Mouse (Mus musculus) MN1 (cell line): ENCODE data around the gene Olfr350.

ENCODE experiments used
- DNase-seq: peaks from one replicate; pipeline ENCODE4 v3.0.0-alpha.2; 2016; ENCODE audit warnings: low spot score

Gene Olfr350

DNA sequence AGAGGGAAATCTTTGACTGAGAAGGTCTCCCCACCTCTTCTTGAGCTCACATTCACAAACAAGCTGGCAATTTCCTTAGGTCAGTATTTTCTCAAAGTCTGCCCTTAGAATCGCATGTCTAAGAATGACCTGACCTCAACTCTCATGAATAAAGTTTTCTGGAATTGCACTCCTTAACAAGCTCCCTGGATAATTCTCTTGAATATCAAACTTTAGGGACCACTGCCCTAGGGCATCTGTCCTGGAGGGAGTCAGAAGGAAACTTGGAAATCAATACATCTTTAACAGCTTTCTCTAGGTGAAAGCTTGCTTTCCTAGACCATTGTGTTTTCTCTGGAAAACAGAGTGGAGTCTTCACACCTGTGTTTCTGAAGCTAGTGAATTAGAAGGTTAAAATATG lies at the start of gene Olfr350:
TSS of gene Olfr350 (plus strand) at position 301 of the 400 bp plus-strand sequence.
- DNase-seq: no peak

DNA sequence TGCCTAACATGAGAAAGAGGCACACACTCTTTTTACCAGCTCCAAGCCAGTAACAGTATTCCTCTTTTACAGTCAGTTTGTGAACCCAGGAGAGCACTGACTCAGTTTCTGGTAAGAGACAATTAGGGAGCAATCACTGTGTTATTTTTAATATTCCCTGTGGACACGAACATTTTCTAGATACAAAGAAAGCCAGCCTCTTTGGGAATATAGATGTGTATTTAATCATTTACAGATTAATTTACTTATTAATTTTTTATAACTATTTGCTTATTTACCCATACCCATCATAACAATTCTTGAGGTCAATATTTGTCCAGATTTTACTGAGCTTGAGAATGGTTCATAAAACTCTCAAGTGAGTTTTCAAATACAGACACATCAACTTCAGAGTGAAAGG lies 29.2 kb upstream of the Olfr350 start, which contains the start of gene Olfr3:
TSS of gene Olfr3 (minus strand) at position 101 of the 400 bp plus-strand sequence.
- no peak for DNase-seq

DNA sequence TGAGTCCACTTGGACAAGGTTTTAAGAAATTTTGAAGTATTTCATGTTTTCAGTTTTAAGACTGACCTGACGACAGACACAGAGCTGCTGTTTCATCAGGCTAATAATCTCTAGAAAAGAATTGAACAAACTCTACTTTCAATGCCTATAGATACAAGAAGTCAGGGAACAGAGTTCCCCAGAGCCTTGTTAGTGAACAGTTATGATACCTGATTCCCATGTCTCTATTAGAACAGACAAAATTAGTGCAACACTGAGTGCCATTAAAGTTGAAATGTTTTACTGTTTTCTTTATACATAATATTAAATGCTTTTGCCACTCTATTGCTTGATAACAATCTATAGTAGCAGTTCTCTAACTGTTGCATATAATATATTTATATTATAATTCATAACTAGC lies 16.4 kb downstream of the Olfr350 start, which contains the start of gene Olfr351:
TSS of gene Olfr351 (minus strand) at position 101 of the 400 bp plus-strand sequence.
- DNase-seq: no peak

DNA sequence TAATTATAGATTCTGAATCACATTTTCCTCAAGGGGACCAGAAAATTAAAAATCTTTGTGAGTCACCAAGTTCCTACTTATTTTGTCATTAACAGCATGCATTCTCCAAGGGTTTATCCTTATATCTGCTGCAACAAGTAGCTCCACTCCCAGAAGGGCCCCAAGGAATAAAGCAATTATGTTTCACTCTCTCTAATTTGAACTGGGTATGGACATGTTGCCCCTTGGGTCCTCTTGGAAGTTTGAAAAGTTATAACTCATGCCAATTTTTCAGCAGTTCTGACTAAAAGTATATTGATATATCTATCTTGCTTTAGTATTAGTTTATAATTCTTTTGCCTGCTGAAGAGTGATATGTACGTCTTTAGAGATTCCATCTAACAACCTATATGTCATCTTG lies 22.1 kb downstream of the Olfr350 start, which contains the start of gene Olfr352:
TSS of gene Olfr352 (plus strand) at position 301 of the 400 bp plus-strand sequence.
- no peak for DNase-seq

DNA sequence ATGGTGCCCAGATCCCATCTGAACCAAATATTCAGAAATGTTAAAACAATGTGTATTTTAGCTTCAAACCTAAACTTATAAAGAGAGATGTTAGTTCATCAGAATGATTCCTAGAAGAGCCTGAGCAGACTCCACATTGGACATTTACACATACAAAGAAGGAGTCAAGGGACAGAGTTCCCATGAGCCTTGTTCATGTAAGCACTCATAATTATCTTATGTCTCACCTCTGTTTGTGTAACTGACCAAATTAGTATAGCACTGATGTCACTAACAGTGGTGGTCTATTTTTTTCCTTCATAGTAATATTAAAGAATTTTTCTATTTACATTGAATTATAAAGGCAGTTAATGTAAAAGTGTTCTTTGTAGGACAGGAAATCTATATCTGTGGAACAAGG lies 46.7 kb downstream of the Olfr350 start, which contains the start of gene Olfr353:
TSS of gene Olfr353 (minus strand) at position 101 of the 400 bp plus-strand sequence.
- DNase-seq: no peak

DNA sequence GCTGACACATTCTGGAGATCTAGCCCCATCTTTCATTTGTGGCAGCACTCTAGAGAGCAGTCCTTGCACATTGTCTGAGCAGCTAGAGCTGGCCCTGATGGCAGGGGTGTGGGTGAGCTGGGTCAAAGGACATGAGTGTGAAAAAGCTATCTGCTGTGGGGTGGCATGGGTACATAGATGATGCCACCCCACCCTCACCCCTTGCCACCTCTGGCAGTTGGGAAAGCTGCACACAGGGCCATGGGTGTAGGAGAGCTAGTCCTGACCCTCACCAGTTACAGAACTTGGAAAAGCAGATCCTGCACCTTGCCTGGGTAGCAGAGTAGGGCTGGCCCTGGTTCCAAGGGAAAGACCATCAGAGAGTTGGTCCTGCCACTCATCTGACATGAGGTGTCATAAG lies 51.0 kb downstream of the Olfr350 start:
- no peak for DNase-seq
